Mouse (Mus musculus): Measurements from ENCODE around the gene Tmem38b. TPM values are rescaled to one million over a fixed set of nuclear protein-coding genes. Genes with fewer than 3 reads are reported as not detected.

The Tmem38b gene
- polyA plus RNA-seq, 1 experiment from 2014 or later, result 15.2 TPM

- no peaks in the 10 kb centered on the region for H3K27me3 ChIP-seq (ENCODE audit: insufficient read depth, low read length)
- H3K4me1 ChIP-seq (ENCODE audit: insufficient read depth), result no peaks in the 10 kb centered on the region
- no peak for TF ChIP-seq EP300 (IDR thresholded peaks at IDR 0.05; ENCODE audit: low read depth)
- TF ChIP-seq CTCF (IDR thresholded peaks at IDR 0.05; ENCODE audit: low read depth), result no peak
- DNase-seq (no peak), ATAC-seq (no peak)
- H3K36me3 ChIP-seq (replicated peaks; ENCODE audit: insufficient read depth, low read length), result no peaks in the 10 kb centered on the region
- no peak overlapping the region for H3K9ac ChIP-seq (replicated peaks)
- no peaks in the 10 kb centered on the region for H3K9me3 ChIP-seq (ENCODE audit: low read length)
- no peak overlapping the region for H3K4me3 ChIP-seq (ENCODE audit: low read depth, low read length)
- no peak overlapping the region for H3K27ac ChIP-seq (ENCODE audit: low read depth)
- H3K4me2 ChIP-seq (ENCODE audit: low read depth, low read length), result no peak overlapping the region
- 87% methylated on average over 3 of the region's 3 CpGs for WGBS (ENCODE audit: insufficient replicate concordance)
These were observed 81.2 kb downstream of the Tmem38b start for GRCm38 (mm10) chr4:53907071-53907470.

Other genes with a start within 250 kb of the Tmem38b start
- gene Fsd1l, start 194.6 kb upstream of the Tmem38b start, polyA plus RNA-seq (2015; fragmentation: Nextera tagmentation; extraction: Ambion mirVana), result 0.96 and 0.97 TPM in 2 replicates
- 2.5 TPM in 2 replicates for gene Fktn, start 112.0 kb upstream of the Tmem38b start, polyA plus RNA-seq (2015; fragmentation: Nextera tagmentation; extraction: Ambion mirVana)
- 0.05 TPM in 1 of 2 replicates, not detected in the other for gene Tal2, start 46.3 kb upstream of the Tmem38b start, polyA plus RNA-seq (2015; fragmentation: Nextera tagmentation; extraction: Ambion mirVana)